Mouse (Mus musculus) neural tube, embryonic 14.5 days (tissue): Measurements from ENCODE around the gene Zbtb17. TPM values are rescaled to one million over a fixed set of nuclear protein-coding genes. Genes with fewer than 3 reads are reported as not detected.

Experiments
- ATAC-seq: fragments of 200-750 bp; cut with Nextera tagmentation; 2 replicates; pipeline ENCODE4 v1.8.0; 2017; ENCODE audit warnings: low read depth, mild to moderate bottlenecking, moderate TSS enrichment, moderate library complexity
- H3K27ac ChIP-seq: fragments of 300-500 bp; sonication (generic); 2 replicates; pipeline ENCODE4 v1.5.1; 2014; ENCODE audit warnings: low read depth, mild to moderate bottlenecking, control low read depth, low read length, moderate library complexity, mixed read lengths
- H3K27me3 ChIP-seq: fragments of 300-500 bp; sonication (generic); 2 replicates; pipeline ENCODE4 v1.6.1; 2014; ENCODE audit warnings: low read length; ENCODE audit not compliant: control insufficient read depth, insufficient read depth
- H3K36me3 ChIP-seq: fragments of 300-500 bp; sonication (generic); 2 replicates; pipeline ENCODE4 v1.6.1; 2014; ENCODE audit warnings: low read length, mixed read lengths; ENCODE audit not compliant: control insufficient read depth, insufficient read depth
- H3K4me1 ChIP-seq: fragments of 300-500 bp; sonication (generic); 2 replicates; pipeline ENCODE4 v1.6.1; 2014; ENCODE audit warnings: low read length; ENCODE audit not compliant: control insufficient read depth, insufficient read depth
- H3K4me2 ChIP-seq: fragments of 300-500 bp; sonication (generic); 2 replicates; pipeline ENCODE4 v1.6.1; 2014; ENCODE audit warnings: mild to moderate bottlenecking, low read depth, low read length, control low read depth
- H3K4me3 ChIP-seq: fragments of 300-500 bp; sonication (generic); 2 replicates; pipeline ENCODE4 v1.5.1; 2014; ENCODE audit warnings: low read depth, low read length, control low read depth, mixed read lengths
- H3K9ac ChIP-seq: fragments of 300-500 bp; sonication (generic); replicated peaks from 2 replicates; pipeline ENCODE4 v1.6.1; 2014; ENCODE audit warnings: low read depth, mild to moderate bottlenecking, control low read depth, low read length, mixed read lengths
- H3K9me3 ChIP-seq: fragments of 300-500 bp; sonication (generic); 2 replicates; pipeline ENCODE4 v1.6.1; 2016; ENCODE audit warnings: low read length; ENCODE audit not compliant: control insufficient read depth
- WGBS: fragments of 180-500 bp; shearing (Covaris S2); extraction: QIAGEN DNeasy Blood & Tissue Kit; methylation state at CpG from one replicate; pipeline ENCODE4 v1.1.7; 2014; 5-methylcytosine and 5-hydroxymethylcytosine counted together
- polyA plus RNA-seq: library from polyadenylated mRNA; unstranded; fragments of >200 nt; fragmentation: Nextera tagmentation; extraction: Ambion mirVana; gene quantifications from 2 replicates; pipeline ENCODE4 v1.2.1, GENCODE M21; 2014

Gene Zbtb17
- polyA plus RNA-seq, 1 experiment from 2014 or later = 32.2 TPM

- WGBS = 89% methylated on average over 13 of the region's 13 CpGs
- Histone ChIP-seq H3K36me3 (no peaks in the 10 kb centered on the region), H3K27ac (no peak overlapping the region), H3K4me2 (no peak overlapping the region), H3K4me3 (no peak overlapping the region), H3K9me3 (no peaks in the 10 kb centered on the region), H3K4me1 (0 out of 2 replicates have a peak, but pooled peaks cover 2% of the 10 kb centered on the region), H3K27me3 (no peaks in the 10 kb centered on the region), H3K9ac (no peak overlapping the region)
- ATAC-seq = no peak
These were observed 20.6 kb upstream of the Zbtb17 start for GRCm38 (mm10) chr4:141423691-141424431.

- 3% methylated on average over 36 of the region's 36 CpGs for WGBS
- H3K4me3 ChIP-seq = peak overlapping the region; percentile 42
- no peaks in the 10 kb centered on the region for H3K9me3 ChIP-seq
- H3K4me2 ChIP-seq = peak overlapping the region; percentile 82
- H3K36me3 ChIP-seq = no peaks in the 10 kb centered on the region
- no peaks in the 10 kb centered on the region for H3K27me3 ChIP-seq
- H3K4me1 ChIP-seq = 0 out of 2 replicates have a peak, but pooled peaks cover 2% of the 10 kb centered on the region
- ATAC-seq = peak; percentile 92
- H3K27ac ChIP-seq = no peak overlapping the region
- H3K9ac ChIP-seq = peak overlapping the region; percentile 63
These were observed 18.7 kb upstream of the Zbtb17 start for GRCm38 (mm10) chr4:141425484-141426479.

- no peak overlapping the region for H3K4me3 ChIP-seq
- H3K4me1 ChIP-seq = 0 out of 2 replicates have a peak, but pooled peaks cover 2% of the 10 kb centered on the region
- no peak overlapping the region for H3K9ac ChIP-seq
- H3K36me3 ChIP-seq = no peaks in the 10 kb centered on the region
- H3K9me3 ChIP-seq = no peaks in the 10 kb centered on the region
- H3K27ac ChIP-seq = no peak overlapping the region
- no peak for ATAC-seq
- no peak overlapping the region for H3K4me2 ChIP-seq
- H3K27me3 ChIP-seq = no peaks in the 10 kb centered on the region
- 81% methylated on average over 10 of the region's 10 CpGs for WGBS
These were observed 17.4 kb upstream of the Zbtb17 start for GRCm38 (mm10) chr4:141426796-141427745.

- Histone ChIP-seq H3K27ac (no peak overlapping the region), H3K4me2 (no peak overlapping the region), H3K4me3 (no peak overlapping the region), H3K9ac (no peak overlapping the region), H3K4me1 (0 out of 2 replicates have a peak, but pooled peaks cover 2% of the 10 kb centered on the region), H3K27me3 (no peaks in the 10 kb centered on the region), H3K9me3 (no peaks in the 10 kb centered on the region), H3K36me3 (no peaks in the 10 kb centered on the region)
- WGBS = 88% methylated on average over 13 of the region's 13 CpGs
- no peak for ATAC-seq
These were observed 16.5 kb upstream of the Zbtb17 start for GRCm38 (mm10) chr4:141427921-141428320.

GRCm38 (mm10) chr4:141429381-141429780, 15.1 kb upstream of the Zbtb17 start:
- no peaks in the 10 kb centered on the region for H3K36me3 ChIP-seq
- no peaks in the 10 kb centered on the region for H3K27me3 ChIP-seq
- no peak overlapping the region for H3K9ac ChIP-seq
- WGBS = 75% methylated on average over 6 of the region's 6 CpGs
- H3K27ac ChIP-seq = no peak overlapping the region
- no peaks in the 10 kb centered on the region for H3K9me3 ChIP-seq
- 0 out of 2 replicates have a peak, but pooled peaks cover 2% of the 10 kb centered on the region for H3K4me1 ChIP-seq
- no peak for ATAC-seq
- no peak overlapping the region for H3K4me3 ChIP-seq
- H3K4me2 ChIP-seq = no peak overlapping the region

GRCm38 (mm10) chr4:141429847-141430246, 14.6 kb upstream of the Zbtb17 start:
- no peak for ATAC-seq
- 0 out of 2 replicates have a peak, but pooled peaks cover 2% of the 10 kb centered on the region for H3K4me1 ChIP-seq
- no peaks in the 10 kb centered on the region for H3K27me3 ChIP-seq
- H3K4me2 ChIP-seq = no peak overlapping the region
- H3K9me3 ChIP-seq = no peaks in the 10 kb centered on the region
- H3K27ac ChIP-seq = no peak overlapping the region
- WGBS = 52% methylated on average over 9 of the region's 9 CpGs
- no peak overlapping the region for H3K4me3 ChIP-seq
- H3K9ac ChIP-seq = no peak overlapping the region
- no peaks in the 10 kb centered on the region for H3K36me3 ChIP-seq

- Histone ChIP-seq H3K27me3 (no peaks in the 10 kb centered on the region), H3K4me3 (no peak overlapping the region), H3K27ac (no peak overlapping the region), H3K4me1 (no peaks in the 10 kb centered on the region), H3K9ac (no peak overlapping the region), H3K9me3 (no peaks in the 10 kb centered on the region), H3K36me3 (no peaks in the 10 kb centered on the region), H3K4me2 (no peak overlapping the region)
- ATAC-seq = no peak
- 43% methylated on average over 9 of the region's 9 CpGs for WGBS
These were observed 13.5 kb upstream of the Zbtb17 start for GRCm38 (mm10) chr4:141430997-141431396.

GRCm38 (mm10) chr4:141432666-141433065, 11.8 kb upstream of the Zbtb17 start:
- 68% methylated on average over 14 of the region's 14 CpGs for WGBS
- H3K4me1 ChIP-seq = no peaks in the 10 kb centered on the region

More at GRCm38 (mm10) chr4:141432666-141433065, 11.8 kb upstream of the Zbtb17 start:
- H3K27ac ChIP-seq = no peak overlapping the region
- H3K4me2 ChIP-seq = no peak overlapping the region
- H3K9me3 ChIP-seq = no peaks in the 10 kb centered on the region
- no peak for ATAC-seq
- H3K4me3 ChIP-seq = no peak overlapping the region
- no peaks in the 10 kb centered on the region for H3K27me3 ChIP-seq
- H3K36me3 ChIP-seq = no peaks in the 10 kb centered on the region
- no peak overlapping the region for H3K9ac ChIP-seq
